Mouse (Mus musculus) heart, adult 18-20 months (tissue): ENCODE measurements around the gene Nle1. TPM values are rescaled to one million over a fixed set of nuclear protein-coding genes. Genes with fewer than 3 reads are reported as not detected.

Experiments
- DNase-seq, 2 experiments: peaks; one replicate each; pipeline ENCODE4 v3.0.0; 2021 to 2022; ENCODE audit warnings: mixed read lengths in 1 of 2
- total RNA-seq, 2 experiments: library from RNA; stranded (reverse); gene quantifications; 2 replicates each; pipeline ENCODE4 v1.2.3; 2021

Gene Nle1
- total RNA-seq, 2 experiments from 2014 or later, result 11.7 to 12.4 TPM

GRCm38 (mm10) chr11:82869506-82870172, 38.6 kb downstream of the Nle1 start:
- DNase-seq, result no peak

- DNase-seq, result no peak
These were observed 40.3 kb downstream of the Nle1 start for GRCm38 (mm10) chr11:82867956-82868355.

GRCm38 (mm10) chr11:82866850-82867564, 41.2 kb downstream of the Nle1 start:
- DNase-seq, result no peak

- DNase-seq, result no peak
These were observed 42.3 kb downstream of the Nle1 start for GRCm38 (mm10) chr11:82865957-82866356.

GRCm38 (mm10) chr11:82863488-82863931, 44.7 kb downstream of the Nle1 start:
- DNase-seq, result no peak

GRCm38 (mm10) chr11:82863059-82863458, 45.2 kb downstream of the Nle1 start:
- no peak for DNase-seq

GRCm38 (mm10) chr11:82862638-82863037, 45.6 kb downstream of the Nle1 start:
- no peak for DNase-seq

- no peak for DNase-seq
These were observed 46.7 kb downstream of the Nle1 start for GRCm38 (mm10) chr11:82861558-82861957.

- no peak for DNase-seq
These were observed 47.5 kb downstream of the Nle1 start for GRCm38 (mm10) chr11:82860759-82861158.

- no peak for DNase-seq
These were observed 50.8 kb downstream of the Nle1 start for GRCm38 (mm10) chr11:82857307-82857848.

- no peak for DNase-seq
These were observed 52.2 kb downstream of the Nle1 start for GRCm38 (mm10) chr11:82856032-82856431.

- no peak for DNase-seq
These were observed 52.8 kb downstream of the Nle1 start for GRCm38 (mm10) chr11:82855327-82855973.

GRCm38 (mm10) chr11:82854111-82854510, 54.1 kb downstream of the Nle1 start:
- DNase-seq, result no peak

- DNase-seq, result no peak
These were observed 55.3 kb downstream of the Nle1 start for GRCm38 (mm10) chr11:82852958-82853357.

GRCm38 (mm10) chr11:82852540-82852939, 55.7 kb downstream of the Nle1 start:
- no peak for DNase-seq

- no peak for DNase-seq
These were observed 56.1 kb downstream of the Nle1 start for GRCm38 (mm10) chr11:82852115-82852514.

Other genes with a start within 250 kb of the Nle1 start
- under 1 TPM in 1 of 2 experiments, not detected in 1; 0.31 TPM for gene Cct6b, start 144.1 kb downstream of the Nle1 start, total RNA-seq
- gene Zfp830, start 144.1 kb downstream of the Nle1 start, total RNA-seq, result 10 to 100 TPM; 12.8 to 14.1 TPM
- gene Lig3, start 127.3 kb downstream of the Nle1 start, total RNA-seq, result 10 to 100 TPM; 12.7 to 14.7 TPM
- gene Rffl, start 37.2 kb downstream of the Nle1 start, total RNA-seq, result 1 to 10 TPM; 3.5 to 3.6 TPM
- gene Rad51d, start 17.8 kb downstream of the Nle1 start, total RNA-seq, result 10 to 100 TPM; 10.5 to 12.0 TPM
- not detected for gene Fndc8, start 16.3 kb downstream of the Nle1 start, total RNA-seq
- gene Unc45b, start 2.1 kb upstream of the Nle1 start, total RNA-seq, result 100 to 1,000 TPM; 185 to 201 TPM
- gene Slfn5, start 42.9 kb upstream of the Nle1 start, total RNA-seq, result 10 to 100 TPM; 50.5 to 65.6 TPM
- under 1 TPM; 0.69 to 0.87 TPM for gene Slfn9, start 83.4 kb upstream of the Nle1 start, total RNA-seq
- gene Slfn8, start 112.4 kb upstream of the Nle1 start, total RNA-seq, result under 1 TPM; 0.65 to 0.98 TPM
- gene Slfn2, start 156.7 kb upstream of the Nle1 start, total RNA-seq, result 1 to 10 TPM; 3.2 to 5.2 TPM
- gene Slfn1, start 208.4 kb upstream of the Nle1 start, total RNA-seq, result under 1 TPM; 0.22 to 0.85 TPM